Mouse (Mus musculus) MN1 (cell line): Measurements from ENCODE around the gene Rsbn1.

Experiments
- DNase-seq: peaks from one replicate; pipeline ENCODE4 v3.0.0-alpha.2; 2016; ENCODE audit warnings: low spot score

Gene Rsbn1

GRCm38 (mm10) chr3:103914010-103914669 lies at the start of gene Rsbn1:
Gene Rsbn1 (plus strand): TSS chr3:103914120.
- DNase-seq, result peak; percentile 96

GRCm38 (mm10) chr3:103864200-103864599 lies 49.7 kb upstream of the Rsbn1 start:
- DNase-seq, result no peak

GRCm38 (mm10) chr3:103867424-103867971 lies 46.4 kb upstream of the Rsbn1 start:
- no peak for DNase-seq

GRCm38 (mm10) chr3:103868008-103868407 lies 45.9 kb upstream of the Rsbn1 start:
- no peak for DNase-seq

GRCm38 (mm10) chr3:103872663-103873098 lies 41.2 kb upstream of the Rsbn1 start:
- DNase-seq, result no peak

GRCm38 (mm10) chr3:103874329-103874728 lies 39.6 kb upstream of the Rsbn1 start:
- DNase-seq, result no peak

GRCm38 (mm10) chr3:103885946-103886345 lies 28.0 kb upstream of the Rsbn1 start:
- DNase-seq, result no peak

- peak; percentile 60 for DNase-seq
Measured at GRCm38 (mm10) chr3:103887581-103887980, 26.3 kb upstream of the Rsbn1 start.

- no peak for DNase-seq
Measured at GRCm38 (mm10) chr3:103893374-103893773, 20.5 kb upstream of the Rsbn1 start.

- peak; percentile 11 for DNase-seq
Measured at GRCm38 (mm10) chr3:103904705-103905104, 9.2 kb upstream of the Rsbn1 start.

- DNase-seq, result no peak
Measured at GRCm38 (mm10) chr3:103907335-103908030, 6.4 kb upstream of the Rsbn1 start.

GRCm38 (mm10) chr3:103908781-103909180 lies 5.1 kb upstream of the Rsbn1 start:
- no peak for DNase-seq

- peak; percentile 12 for DNase-seq
Measured at GRCm38 (mm10) chr3:103913451-103913961, 414 bp upstream of the Rsbn1 start.

- peak; percentile 77 for DNase-seq
Measured at GRCm38 (mm10) chr3:103914732-103915508, 1.0 kb downstream of the Rsbn1 start.

GRCm38 (mm10) chr3:103915509-103915896 lies 1.6 kb downstream of the Rsbn1 start:
- peak; percentile 16 for DNase-seq

- DNase-seq, result peak; percentile 17
Measured at GRCm38 (mm10) chr3:103916205-103916838, 2.4 kb downstream of the Rsbn1 start.

- peak; percentile 11 for DNase-seq
Measured at GRCm38 (mm10) chr3:103916839-103917237, 2.9 kb downstream of the Rsbn1 start.

GRCm38 (mm10) chr3:103920094-103920493 lies 6.2 kb downstream of the Rsbn1 start:
- no peak for DNase-seq

- DNase-seq, result no peak
Measured at GRCm38 (mm10) chr3:103925302-103925701, 11.4 kb downstream of the Rsbn1 start.

GRCm38 (mm10) chr3:103927511-103927910 lies 13.6 kb downstream of the Rsbn1 start:
- no peak for DNase-seq

GRCm38 (mm10) chr3:103944794-103945562 lies 31.1 kb downstream of the Rsbn1 start:
- peak; percentile 62 for DNase-seq
